Mouse (Mus musculus): ENCODE measurements around the gene Phlda3. TPM values are rescaled to one million over a fixed set of nuclear protein-coding genes. Genes with fewer than 3 reads are reported as not detected.

Phlda3 gene
- polyA plus RNA-seq, 1 experiment from 2014 or later, result 19.4 TPM

DNA sequence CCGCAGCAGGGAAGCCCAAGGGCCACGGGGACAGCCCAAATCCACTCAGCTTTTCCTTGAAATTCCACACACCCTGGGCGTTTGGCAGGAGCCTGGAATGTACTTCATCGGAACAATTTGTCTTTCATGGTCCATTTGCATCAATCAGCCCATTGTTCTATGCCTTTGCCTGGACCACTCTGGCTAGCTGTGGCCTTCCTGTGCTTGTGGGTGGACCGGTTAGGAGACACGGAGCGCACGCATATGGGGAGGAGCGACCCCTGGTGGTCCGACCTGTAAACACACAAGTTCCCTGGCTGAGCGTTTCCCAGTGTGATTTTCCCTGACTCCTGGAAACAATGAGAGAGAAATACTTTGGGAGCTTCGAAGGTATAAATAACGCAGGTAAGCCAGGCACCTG lies 15.3 kb downstream of the Phlda3 start:
- no peak overlapping the region for H3K4me2 ChIP-seq
- H3K4me1 ChIP-seq (ENCODE audit: control insufficient read depth, insufficient read depth, low read length), result peaks cover 14% of the 10 kb centered on the region
- H3K9me3 ChIP-seq (ENCODE audit: control insufficient read depth, low read length), result no peaks in the 10 kb centered on the region
- H3K4me3 ChIP-seq (ENCODE audit: low read depth, low read length), result no peak overlapping the region
- H3K36me3 ChIP-seq (ENCODE audit: control insufficient read depth, insufficient read depth, low read length), result no peaks in the 10 kb centered on the region
- H3K9ac ChIP-seq (ENCODE audit: low read length), result peak overlapping the region; percentile 16; the same call in 1 of the 2 replicates
- WGBS, result 18% methylated on average over 13 of the region's 13 CpGs
- no peaks in the 10 kb centered on the region for H3K27me3 ChIP-seq (ENCODE audit: control insufficient read depth, insufficient read depth, low read length)
- DNase-seq (ENCODE audit: low spot score, missing footprints) (peak; percentile 98), ATAC-seq (ENCODE audit: low FRiP score) (peak; percentile 58; the same call in 1 of the 2 replicates)
- no peak overlapping the region for H3K27ac ChIP-seq (ENCODE audit: low read depth, low read length)

DNA sequence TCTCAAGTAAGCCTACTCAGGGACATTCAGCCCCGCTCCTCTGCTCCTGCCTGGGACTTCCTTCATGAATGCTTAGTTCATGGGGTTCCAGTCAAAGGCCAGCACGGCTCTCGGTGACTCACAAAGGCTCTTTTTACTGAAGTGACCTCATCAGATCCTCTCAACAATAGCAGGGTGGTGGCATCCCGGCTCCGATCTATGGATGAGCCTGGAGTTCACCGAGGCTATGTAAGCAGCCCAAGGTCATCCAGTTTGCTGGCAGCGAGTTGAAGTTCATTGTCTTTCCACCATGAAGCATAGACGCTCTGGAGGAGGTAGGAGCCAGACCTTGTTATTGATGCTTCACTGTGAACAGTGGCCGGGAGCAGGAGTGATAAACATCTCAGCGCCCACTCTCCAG lies 16.9 kb downstream of the Phlda3 start:
- Histone ChIP-seq H3K4me1 (ENCODE audit: control insufficient read depth, insufficient read depth, low read length) (peaks cover 14% of the 10 kb centered on the region), H3K27ac (ENCODE audit: low read depth, low read length) (no peak overlapping the region), H3K4me2 (no peak overlapping the region), H3K36me3 (ENCODE audit: control insufficient read depth, insufficient read depth, low read length) (no peaks in the 10 kb centered on the region), H3K9ac (ENCODE audit: low read length) (no peak overlapping the region), H3K4me3 (ENCODE audit: low read depth, low read length) (no peak overlapping the region), H3K9me3 (ENCODE audit: control insufficient read depth, low read length) (no peaks in the 10 kb centered on the region), H3K27me3 (ENCODE audit: control insufficient read depth, insufficient read depth, low read length) (no peaks in the 10 kb centered on the region)
- ATAC-seq (ENCODE audit: low FRiP score) (0 out of 2 replicates have a peak, but pooled peaks have one; percentile 17), DNase-seq (ENCODE audit: low spot score, missing footprints) (no peak)
- WGBS, result 32% methylated on average over 10 of the region's 10 CpGs

DNA sequence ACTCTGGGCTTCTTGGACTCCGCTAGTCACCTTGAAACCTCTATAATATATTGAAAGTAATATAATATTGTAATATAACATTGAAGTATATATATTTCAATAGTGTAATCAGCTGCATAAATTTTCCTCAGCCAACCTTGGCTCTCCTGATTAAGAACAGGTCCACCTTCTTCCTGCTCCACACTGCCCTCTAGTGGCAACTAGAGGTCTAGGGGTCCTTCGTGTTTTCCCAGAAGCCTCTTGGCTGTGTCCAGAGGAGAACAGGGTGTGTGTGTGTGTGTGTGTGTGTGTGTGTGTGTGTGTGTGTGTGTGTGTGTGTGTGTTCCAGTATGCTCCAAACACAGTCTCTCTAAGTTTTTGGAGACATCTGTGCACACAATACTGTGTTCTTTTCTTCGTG lies 21.9 kb downstream of the Phlda3 start:
- H3K36me3 ChIP-seq (ENCODE audit: control insufficient read depth, insufficient read depth, low read length), result no peaks in the 10 kb centered on the region
- WGBS, result 47% methylated on average over 3 of the region's 3 CpGs
- H3K4me1 ChIP-seq (ENCODE audit: control insufficient read depth, insufficient read depth, low read length), result peaks cover 4% of the 10 kb centered on the region; the same call in 1 of the 2 replicates
- no peak overlapping the region for H3K9ac ChIP-seq (ENCODE audit: low read length)
- DNase-seq (ENCODE audit: low spot score, missing footprints) (peak; percentile 94), ATAC-seq (ENCODE audit: low FRiP score) (peak; percentile 52; the same call in 1 of the 2 replicates)
- H3K9me3 ChIP-seq (ENCODE audit: control insufficient read depth, low read length), result no peaks in the 10 kb centered on the region
- H3K4me3 ChIP-seq (ENCODE audit: low read depth, low read length), result no peak overlapping the region
- no peaks in the 10 kb centered on the region for H3K27me3 ChIP-seq (ENCODE audit: control insufficient read depth, insufficient read depth, low read length)
- H3K4me2 ChIP-seq, result no peak overlapping the region
- no peak overlapping the region for H3K27ac ChIP-seq (ENCODE audit: low read depth, low read length)

DNA sequence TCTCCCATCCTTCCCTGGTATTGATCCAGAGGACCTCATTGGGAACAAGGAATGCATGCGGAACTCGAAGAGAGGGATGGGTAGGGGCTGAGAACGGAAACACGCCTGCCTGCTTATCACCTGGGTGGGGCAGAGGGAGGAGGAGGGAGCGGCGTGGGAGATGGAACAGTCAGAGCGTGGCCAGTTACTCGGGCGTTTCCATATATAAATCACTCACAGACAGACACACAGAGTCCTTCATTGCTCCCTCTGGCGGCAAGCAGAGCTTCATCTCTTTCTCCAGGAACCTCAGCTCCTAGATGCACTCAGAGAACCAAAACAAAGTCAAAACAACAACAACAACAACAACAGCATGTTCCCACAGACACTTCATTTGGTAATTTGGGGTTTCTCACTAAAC lies 22.8 kb downstream of the Phlda3 start:
- H3K9ac ChIP-seq (ENCODE audit: low read length), result no peak overlapping the region; the same call in 1 of the 2 replicates
- H3K36me3 ChIP-seq (ENCODE audit: control insufficient read depth, insufficient read depth, low read length), result no peaks in the 10 kb centered on the region
- H3K9me3 ChIP-seq (ENCODE audit: control insufficient read depth, low read length), result no peaks in the 10 kb centered on the region
- peaks cover 3% of the 10 kb centered on the region; the same call in 1 of the 2 replicates for H3K27me3 ChIP-seq (ENCODE audit: control insufficient read depth, insufficient read depth, low read length)
- no peak for DNase-seq (ENCODE audit: low spot score, missing footprints)
- no peak for ATAC-seq (ENCODE audit: low FRiP score)
- no peak overlapping the region for H3K4me2 ChIP-seq
- H3K4me3 ChIP-seq (ENCODE audit: low read depth, low read length), result no peak overlapping the region
- WGBS, result 51% methylated on average over 10 of the region's 10 CpGs
- H3K27ac ChIP-seq (ENCODE audit: low read depth, low read length), result no peak overlapping the region
- peaks cover 4% of the 10 kb centered on the region for H3K4me1 ChIP-seq (ENCODE audit: control insufficient read depth, insufficient read depth, low read length)

DNA sequence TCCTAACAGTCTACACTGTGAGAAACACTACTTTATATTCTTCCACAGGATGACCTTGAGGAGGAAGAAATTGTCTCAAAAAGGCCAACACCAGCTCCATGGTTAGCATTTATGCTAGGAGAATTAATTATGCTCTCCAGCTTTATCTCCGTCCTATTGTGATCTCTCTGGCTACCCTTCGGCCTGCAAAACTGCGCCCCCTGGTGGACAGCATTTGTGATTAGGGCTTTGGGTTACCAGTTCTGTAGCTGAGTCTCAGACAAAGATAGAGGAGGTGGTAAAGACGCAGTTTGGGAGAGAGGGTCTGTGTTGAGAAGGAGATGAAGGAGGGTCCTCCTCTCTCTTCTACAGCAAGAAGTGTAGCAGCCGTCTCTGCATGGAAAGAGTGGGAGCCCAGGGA lies 23.9 kb downstream of the Phlda3 start:
- 12% methylated on average over 5 of the region's 5 CpGs for WGBS
- Histone ChIP-seq H3K4me1 (ENCODE audit: control insufficient read depth, insufficient read depth, low read length) (peaks cover 15% of the 10 kb centered on the region), H3K27ac (ENCODE audit: low read depth, low read length) (no peak overlapping the region), H3K9me3 (ENCODE audit: control insufficient read depth, low read length) (no peaks in the 10 kb centered on the region), H3K36me3 (ENCODE audit: control insufficient read depth, insufficient read depth, low read length) (no peaks in the 10 kb centered on the region), H3K9ac (ENCODE audit: low read length) (no peak overlapping the region), H3K27me3 (ENCODE audit: control insufficient read depth, insufficient read depth, low read length) (peaks cover 3% of the 10 kb centered on the region; the same call in 1 of the 2 replicates), H3K4me3 (ENCODE audit: low read depth, low read length) (no peak overlapping the region), H3K4me2 (no peak overlapping the region)
- ATAC-seq (ENCODE audit: low FRiP score) (0 out of 2 replicates have a peak, but pooled peaks have one; percentile 25), DNase-seq (ENCODE audit: low spot score, missing footprints) (peak; percentile 96)

DNA sequence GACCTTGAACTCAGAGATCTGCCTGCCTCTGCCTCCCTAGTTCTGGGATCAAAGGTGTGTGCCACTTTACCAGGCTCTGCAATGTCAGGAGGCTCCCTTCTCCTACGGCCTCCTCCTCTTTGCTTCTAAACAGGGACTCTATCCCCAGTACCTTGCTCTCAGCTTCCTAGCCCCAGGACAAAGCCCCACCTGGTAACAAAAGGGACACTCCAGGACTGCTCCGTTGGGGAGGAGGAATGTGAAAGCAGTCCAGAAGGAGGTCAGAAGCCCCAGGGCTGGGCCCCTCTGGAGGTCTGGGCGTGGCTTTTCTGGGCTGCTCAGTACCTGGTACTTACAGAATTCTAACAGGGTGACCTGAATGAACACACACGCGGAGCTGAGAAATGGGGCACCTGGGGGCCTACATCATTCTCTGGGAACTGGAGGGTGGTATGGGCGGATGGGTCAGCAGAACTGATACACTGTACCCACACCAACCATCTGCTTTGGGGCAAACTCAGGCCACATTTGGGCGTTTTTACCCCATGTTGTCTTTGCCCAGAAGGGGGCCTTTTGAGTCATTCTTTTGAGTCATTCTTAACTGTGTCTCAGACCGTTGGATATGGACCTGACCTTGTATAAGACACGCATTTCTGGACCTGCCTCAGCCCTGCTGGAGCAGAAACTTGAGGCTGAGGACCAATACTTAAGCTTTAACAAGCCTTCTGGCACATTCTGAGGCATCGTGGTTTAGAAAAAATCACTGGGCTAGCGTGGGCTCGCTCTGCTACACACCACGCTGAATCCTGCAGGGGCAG lies 26.4 kb downstream of the Phlda3 start:
- no peak overlapping the region for H3K4me3 ChIP-seq (ENCODE audit: low read depth, low read length)
- no peaks in the 10 kb centered on the region for H3K36me3 ChIP-seq (ENCODE audit: control insufficient read depth, insufficient read depth, low read length)
- H3K4me2 ChIP-seq, result no peak overlapping the region
- no peak for ATAC-seq (ENCODE audit: low FRiP score)
- no peak for DNase-seq (ENCODE audit: low spot score, missing footprints)
- H3K9ac ChIP-seq (ENCODE audit: low read length), result no peak overlapping the region
- WGBS, result 62% methylated on average over 13 of the region's 13 CpGs
- no peaks in the 10 kb centered on the region for H3K9me3 ChIP-seq (ENCODE audit: control insufficient read depth, low read length)
- no peak overlapping the region for H3K27ac ChIP-seq (ENCODE audit: low read depth, low read length)
- peaks cover 3% of the 10 kb centered on the region; the same call in 1 of the 2 replicates for H3K27me3 ChIP-seq (ENCODE audit: control insufficient read depth, insufficient read depth, low read length)
- peaks cover 18% of the 10 kb centered on the region for H3K4me1 ChIP-seq (ENCODE audit: control insufficient read depth, insufficient read depth, low read length)

DNA sequence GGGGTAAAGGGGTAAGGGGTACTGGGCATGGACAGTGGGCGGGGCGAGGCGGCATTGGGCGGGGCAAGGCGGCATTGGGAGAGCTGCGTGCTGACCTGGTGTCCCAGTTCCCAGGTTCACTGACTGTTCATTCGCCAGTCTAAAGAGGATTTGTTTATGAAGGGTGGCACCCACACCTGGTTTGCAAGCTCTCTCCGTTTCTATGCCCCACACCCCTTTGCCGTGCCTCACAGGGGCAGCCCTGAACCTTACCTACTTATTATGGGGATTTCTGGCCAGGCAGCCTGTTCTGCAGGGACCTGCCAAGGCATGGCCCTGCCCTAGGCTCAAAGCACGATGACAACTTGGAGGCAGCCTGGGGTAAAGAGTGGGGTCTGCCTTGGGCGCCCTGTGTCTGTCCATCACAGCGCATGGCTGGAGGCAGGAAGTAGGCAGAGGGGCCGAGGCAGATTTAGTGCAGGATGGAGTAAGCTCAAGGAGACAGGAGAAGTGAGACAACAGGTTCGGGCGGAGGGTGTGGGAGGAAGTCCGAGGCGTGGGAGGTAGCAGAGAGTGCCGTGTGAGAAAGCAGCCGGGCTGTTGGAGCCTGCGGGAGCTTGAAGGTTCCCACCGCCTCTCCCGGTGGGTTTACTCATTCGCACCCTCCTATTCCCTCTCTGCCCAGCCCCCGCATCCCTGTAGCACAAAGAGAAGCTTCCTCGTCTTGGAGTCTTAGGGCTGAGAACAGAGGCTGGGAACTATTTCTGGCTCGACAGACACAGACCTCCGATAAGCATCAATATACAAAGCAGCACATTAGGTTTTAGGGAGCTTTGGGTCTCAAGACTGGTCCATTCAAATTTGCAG lies 27.7 kb downstream of the Phlda3 start:
- Histone ChIP-seq H3K27ac (ENCODE audit: low read depth, low read length) (no peak overlapping the region), H3K4me3 (ENCODE audit: low read depth, low read length) (peak overlapping the region; percentile 15; the same call in 1 of the 2 replicates), H3K9me3 (ENCODE audit: control insufficient read depth, low read length) (no peaks in the 10 kb centered on the region), H3K36me3 (ENCODE audit: control insufficient read depth, insufficient read depth, low read length) (no peaks in the 10 kb centered on the region), H3K9ac (ENCODE audit: low read length) (peak overlapping the region; percentile 54), H3K4me2 (peak overlapping the region; percentile 42), H3K4me1 (ENCODE audit: control insufficient read depth, insufficient read depth, low read length) (peaks cover 18% of the 10 kb centered on the region), H3K27me3 (ENCODE audit: control insufficient read depth, insufficient read depth, low read length) (peaks cover 3% of the 10 kb centered on the region; the same call in 1 of the 2 replicates)
- ATAC-seq (ENCODE audit: low FRiP score) (0 out of 2 replicates have a peak, but pooled peaks have one; percentile 20), DNase-seq (ENCODE audit: low spot score, missing footprints) (peak; percentile 94)
- WGBS, result 16% methylated on average over 27 of the region's 27 CpGs

DNA sequence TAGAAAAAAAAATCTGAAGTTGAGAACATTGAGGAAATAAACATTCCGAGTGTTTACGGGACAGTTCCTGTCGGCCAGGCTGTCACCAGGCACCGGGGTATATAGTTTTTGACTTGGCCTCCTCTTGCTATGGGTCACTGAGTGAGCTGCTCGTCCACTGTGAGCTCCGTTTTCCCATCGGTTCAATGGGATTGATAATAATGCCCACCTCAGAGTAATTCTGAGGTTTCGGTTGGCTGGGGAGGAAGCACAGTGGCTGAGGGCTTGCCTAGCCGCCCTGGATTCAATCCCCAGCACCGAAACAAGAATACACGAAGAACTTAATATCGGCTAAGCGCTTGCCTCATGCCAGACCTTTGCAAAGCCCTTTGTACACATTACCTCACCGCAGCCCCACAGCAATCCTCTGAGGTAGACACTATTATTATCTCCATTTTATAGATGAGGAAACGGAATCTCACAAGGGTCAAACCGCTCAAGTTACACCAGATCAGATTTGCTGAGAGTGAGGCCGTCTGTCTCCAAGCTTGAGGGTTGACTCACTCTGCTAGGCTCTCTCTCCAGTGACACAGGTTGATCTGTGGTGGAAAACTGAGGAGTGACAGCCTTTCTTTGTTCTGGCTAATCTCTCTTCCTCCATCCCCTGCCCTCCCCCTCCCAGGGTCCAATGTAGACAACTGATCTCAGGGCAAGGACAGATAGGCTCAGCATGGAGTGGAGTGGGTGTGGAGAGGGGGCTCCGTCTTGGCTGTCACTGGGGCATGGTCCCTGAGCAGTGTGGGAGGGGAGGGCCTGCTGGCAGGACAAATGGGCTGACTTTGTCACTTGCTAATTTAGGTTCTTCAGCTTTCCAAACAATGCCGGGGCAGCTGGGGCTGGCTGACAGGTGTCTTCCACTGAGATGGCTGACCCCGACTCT lies 28.6 kb downstream of the Phlda3 start:
- DNase-seq (ENCODE audit: low spot score, missing footprints) (peak; percentile 91), ATAC-seq (ENCODE audit: low FRiP score) (peak; percentile 83)
- Histone ChIP-seq H3K4me1 (ENCODE audit: control insufficient read depth, insufficient read depth, low read length) (peaks cover 18% of the 10 kb centered on the region), H3K9me3 (ENCODE audit: control insufficient read depth, low read length) (no peaks in the 10 kb centered on the region), H3K27me3 (ENCODE audit: control insufficient read depth, insufficient read depth, low read length) (peaks cover 3% of the 10 kb centered on the region; the same call in 1 of the 2 replicates), H3K27ac (ENCODE audit: low read depth, low read length) (no peak overlapping the region), H3K36me3 (ENCODE audit: control insufficient read depth, insufficient read depth, low read length) (no peaks in the 10 kb centered on the region), H3K4me2 (peak overlapping the region; percentile 42), H3K9ac (ENCODE audit: low read length) (peak overlapping the region; percentile 43; the same call in 1 of the 2 replicates), H3K4me3 (ENCODE audit: low read depth, low read length) (peak overlapping the region; percentile 15; the same call in 1 of the 2 replicates)
- 25% methylated on average over 20 of the region's 20 CpGs for WGBS

Data from midbrain, embryonic 11.5 days (tissue).